Mouse (Mus musculus) large intestine, adult 2 months (tissue): ENCODE measurements around the gene Surf6. TPM values are rescaled to one million over a fixed set of nuclear protein-coding genes. Genes with fewer than 3 reads are reported as not detected.

Source experiments
- DNase-seq: peaks from one replicate; pipeline ENCODE4 v3.0.0-alpha.2; 2012; ENCODE audit warnings: low read depth, low spot score
- WGBS: fragments of 180-500 bp; shearing (Covaris S2); methylation state at CpG from one replicate; pipeline ENCODE4 v1.1.7; 2018; 5-methylcytosine and 5-hydroxymethylcytosine counted together
- polyA plus RNA-seq: library from polyadenylated mRNA; depleted of rRNA; stranded (reverse); fragments of >200 nt; gene quantifications from 2 replicates; pipeline ENCODE4 v1.2.3, GENCODE M21; 2012; rRNA removed

Surf6 gene
- polyA plus RNA-seq, 1 experiment, result 7.9 TPM

DNA sequence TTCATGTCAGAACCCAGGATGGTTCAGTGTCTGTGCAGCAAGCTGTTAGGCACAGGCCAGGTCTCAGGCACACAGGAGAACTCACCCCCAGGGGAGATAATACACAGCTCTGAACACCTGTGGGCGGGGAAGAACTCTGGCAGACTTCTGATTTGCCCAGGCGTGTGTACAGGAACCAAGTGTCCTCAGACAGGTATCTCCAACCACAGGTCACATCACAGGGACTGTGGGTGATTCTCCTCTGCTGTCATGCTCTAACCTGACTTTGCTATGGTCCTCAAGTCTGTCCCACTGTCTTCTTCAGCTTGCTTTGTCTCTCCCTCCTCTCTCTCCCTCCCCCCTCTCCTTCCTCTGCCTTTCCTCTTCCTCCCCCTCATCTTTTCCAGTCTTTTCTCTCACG, 37.8 kb downstream of the Surf6 start, which contains the start of gene Abo:
Abo (minus strand) TSS at position 101 of the 400 bp plus-strand sequence.
- 46% methylated on average over 3 of the region's 3 CpGs for WGBS
- DNase-seq, result no peak

- 36% methylated on average over 3 of the region's 3 CpGs for WGBS
- DNase-seq, result peak; percentile 32
These were observed 39.8 kb downstream of the Surf6 start for GRCm38 (mm10) chr2:26862856-26863255.

DNA sequence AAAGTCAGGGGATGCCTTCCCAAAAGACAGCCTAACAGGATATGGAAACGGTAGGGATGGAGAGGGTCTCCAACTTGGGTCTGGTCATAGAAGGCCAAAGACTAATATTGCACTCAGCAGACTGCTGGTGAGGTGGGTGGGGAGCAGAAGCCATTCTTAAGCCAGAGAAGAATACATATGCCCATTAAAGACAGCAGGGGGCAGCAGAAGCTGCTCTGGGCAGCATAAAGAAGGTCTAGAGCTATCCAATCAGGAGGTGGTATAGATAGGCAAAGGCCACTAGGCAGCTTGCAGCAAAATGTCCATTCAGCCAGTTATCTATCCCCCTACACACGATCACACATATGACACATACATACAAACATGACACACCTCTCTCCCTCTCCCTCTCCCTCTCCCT, 55.0 kb downstream of the Surf6 start:
- DNase-seq, result no peak
- 29% methylated on average over 2 of the region's 2 CpGs for WGBS

Other genes starting within 250 kb of the Surf6 start
- 0.11 TPM in 1 of 2 replicates, not detected in the other for gene Lcn4, start 231.6 kb downstream of the Surf6 start, polyA plus RNA-seq
- gene Abo, start 37.9 kb downstream of the Surf6 start, polyA plus RNA-seq, result not detected in 2 replicates
- gene Med22, start 7.8 kb upstream of the Surf6 start, polyA plus RNA-seq, result 22.3 and 24.4 TPM in 2 replicates
- 980 and 1,073 TPM in 2 replicates for gene Rpl7a, start 7.9 kb upstream of the Surf6 start, polyA plus RNA-seq
- 15.1 and 17.5 TPM in 2 replicates for gene Surf2, start 13.5 kb upstream of the Surf6 start, polyA plus RNA-seq
- gene Surf1, start 13.7 kb upstream of the Surf6 start, polyA plus RNA-seq, result 44.4 and 49.5 TPM in 2 replicates
- gene Surf4, start 31.0 kb upstream of the Surf6 start, polyA plus RNA-seq, result 378 and 526 TPM in 2 replicates
- gene Stkld1, start 31.2 kb upstream of the Surf6 start, polyA plus RNA-seq, result 0.15 TPM in 1 of 2 replicates, not detected in the other
- 22.3 and 30.0 TPM in 2 replicates for gene Rexo4, start 61.5 kb upstream of the Surf6 start, polyA plus RNA-seq
- gene Adamts13, start 70.5 kb upstream of the Surf6 start, polyA plus RNA-seq, result 0.43 and 0.59 TPM in 2 replicates
- 44.9 and 53.6 TPM in 2 replicates for gene Cacfd1, start 107.0 kb upstream of the Surf6 start, polyA plus RNA-seq
- 5.2 and 6.0 TPM in 2 replicates for gene Slc2a6, start 125.1 kb upstream of the Surf6 start, polyA plus RNA-seq
- 0.23 and 0.35 TPM in 2 replicates for gene Mymk, start 169.3 kb upstream of the Surf6 start, polyA plus RNA-seq
- 1.3 and 1.8 TPM in 2 replicates for gene Adamtsl2, start 176.5 kb upstream of the Surf6 start, polyA plus RNA-seq
- gene Fam163b, start 239.6 kb upstream of the Surf6 start, polyA plus RNA-seq, result 0.04 and 0.05 TPM in 2 replicates